Mouse (Mus musculus): ENCODE results near the gene 7420426K07Rik. TPM values are rescaled to one million over a fixed set of nuclear protein-coding genes. Genes with fewer than 3 reads are reported as not detected.

The 7420426K07Rik gene
- total RNA-seq (2021) (not detected), polyA plus RNA-seq (2012; rRNA removed) (not detected in 2 replicates)
- long read RNA-seq: 0 reads

- H3K9ac ChIP-seq (ENCODE audit: low read depth, low read length): no peak within 1 kb of the TSS
- DNase-seq: no peak
- no peaks in the 10 kb centered on the region for H3K36me3 ChIP-seq (ENCODE audit: control insufficient read depth, insufficient read depth, low read length)
- no peaks in the 10 kb centered on the region for H3K4me1 ChIP-seq (ENCODE audit: control insufficient read depth, insufficient read depth, low read length)
- no peaks in the 10 kb centered on the region for H3K79me2 ChIP-seq (replicated peaks; ENCODE audit: control insufficient read depth, insufficient read depth, low read length)
- H3K4me3 ChIP-seq: no peak within 1 kb of the TSS
- H3K27ac ChIP-seq: no peak within 1 kb of the TSS
- H3K27me3 ChIP-seq (ENCODE audit: control insufficient read depth, insufficient read depth, low read length): no peaks in the 10 kb centered on the region
- WGBS: 87% methylated on average over 2 of the region's 2 CpGs
- TF ChIP-seq EP300 (IDR thresholded peaks at IDR 0.05; ENCODE audit: insufficient read depth, low read depth, low read length) (no peak), POLR2A (IDR thresholded peaks at IDR 0.05; ENCODE audit: insufficient read depth, low read depth, low read length) (no peak), CTCF (IDR thresholded peaks at IDR 0.05) (no peak)
- intact Hi-C loops (cut with DNase I): no loop called here
These were observed at the start of gene 7420426K07Rik for GRCm38 (mm10) chr9:98902819-98903218. Gene 7420426K07Rik (plus strand): TSS chr9:98903119.

GRCm38 (mm10) chr9:98856210-98856609 lies 46.7 kb upstream of the 7420426K07Rik start, which contains the start of gene Prr23a2:
Gene Prr23a2 (plus strand): TSS chr9:98856494.
- Histone ChIP-seq H3K4me3 (no peak within 1 kb of the TSS), H3K27ac (no peak within 1 kb of the TSS), H3K79me2 (replicated peaks; ENCODE audit: control insufficient read depth, insufficient read depth, low read length) (no peaks in the 10 kb centered on the region), H3K27me3 (ENCODE audit: control insufficient read depth, insufficient read depth, low read length) (no peaks in the 10 kb centered on the region), H3K9ac (ENCODE audit: low read depth, low read length) (no peak within 1 kb of the TSS), H3K4me1 (ENCODE audit: control insufficient read depth, insufficient read depth, low read length) (no peaks in the 10 kb centered on the region), H3K36me3 (ENCODE audit: control insufficient read depth, insufficient read depth, low read length) (no peaks in the 10 kb centered on the region)
- DNase-seq: no peak
- 60% methylated on average over 18 of the region's 18 CpGs for WGBS
- TF ChIP-seq POLR2A (IDR thresholded peaks at IDR 0.05; ENCODE audit: insufficient read depth, low read depth, low read length): no peak
- intact Hi-C loops (cut with DNase I): no loop called here

- 63% methylated on average over 3 of the region's 3 CpGs for WGBS
- H3K4me3 ChIP-seq: no peak overlapping the region
- H3K36me3 ChIP-seq (ENCODE audit: control insufficient read depth, insufficient read depth, low read length): no peaks in the 10 kb centered on the region
- no peak for DNase-seq
- TF ChIP-seq CTCF (IDR thresholded peaks at IDR 0.05): peak; percentile 51
- TF ChIP-seq POLR2A (IDR thresholded peaks at IDR 0.05; ENCODE audit: insufficient read depth, low read depth, low read length): no peak
- H3K79me2 ChIP-seq (replicated peaks; ENCODE audit: control insufficient read depth, insufficient read depth, low read length): no peaks in the 10 kb centered on the region
- H3K27ac ChIP-seq: no peak overlapping the region
- peaks cover 3% of the 10 kb centered on the region; the same call in 1 of the 2 replicates for H3K27me3 ChIP-seq (ENCODE audit: control insufficient read depth, insufficient read depth, low read length)
- H3K4me1 ChIP-seq (ENCODE audit: control insufficient read depth, insufficient read depth, low read length): no peaks in the 10 kb centered on the region
- no peak overlapping the region for H3K9ac ChIP-seq (ENCODE audit: low read depth, low read length)
- intact Hi-C loops (cut with DNase I): no loop called here
These were observed 39.5 kb upstream of the 7420426K07Rik start for GRCm38 (mm10) chr9:98863463-98863862.

GRCm38 (mm10) chr9:98864571-98864970 lies 38.3 kb upstream of the 7420426K07Rik start, which contains the start of gene Prr23a3:
Gene Prr23a3 (plus strand): TSS chr9:98864767.
- Histone ChIP-seq H3K4me3 (no peak within 1 kb of the TSS), H3K36me3 (ENCODE audit: control insufficient read depth, insufficient read depth, low read length) (no peaks in the 10 kb centered on the region), H3K4me1 (ENCODE audit: control insufficient read depth, insufficient read depth, low read length) (no peaks in the 10 kb centered on the region), H3K9ac (ENCODE audit: low read depth, low read length) (no peak within 1 kb of the TSS), H3K27me3 (ENCODE audit: control insufficient read depth, insufficient read depth, low read length) (peaks cover 3% of the 10 kb centered on the region; the same call in 1 of the 2 replicates), H3K27ac (no peak within 1 kb of the TSS), H3K79me2 (replicated peaks; ENCODE audit: control insufficient read depth, insufficient read depth, low read length) (no peaks in the 10 kb centered on the region)
- DNase-seq: no peak
- WGBS: 41% methylated on average over 22 of the region's 22 CpGs
- intact Hi-C loops (cut with DNase I): no loop called here
- TF ChIP-seq POLR2A (IDR thresholded peaks at IDR 0.05; ENCODE audit: insufficient read depth, low read depth, low read length) (no peak), CTCF (IDR thresholded peaks at IDR 0.05) (no peak)

GRCm38 (mm10) chr9:98901486-98901885 lies 1.4 kb upstream of the 7420426K07Rik start:
- WGBS: 48% methylated on average over 1 of the region's 1 CpGs
- Histone ChIP-seq H3K79me2 (replicated peaks; ENCODE audit: control insufficient read depth, insufficient read depth, low read length) (no peaks in the 10 kb centered on the region), H3K36me3 (ENCODE audit: control insufficient read depth, insufficient read depth, low read length) (no peaks in the 10 kb centered on the region), H3K27me3 (ENCODE audit: control insufficient read depth, insufficient read depth, low read length) (no peaks in the 10 kb centered on the region), H3K4me3 (no peak overlapping the region), H3K9ac (ENCODE audit: low read depth, low read length) (no peak overlapping the region), H3K27ac (no peak overlapping the region), H3K4me1 (ENCODE audit: control insufficient read depth, insufficient read depth, low read length) (no peaks in the 10 kb centered on the region)
- intact Hi-C loops (cut with DNase I): no loop called here
- TF ChIP-seq CTCF (IDR thresholded peaks at IDR 0.05): no peak
- TF ChIP-seq EP300 (IDR thresholded peaks at IDR 0.05; ENCODE audit: insufficient read depth, low read depth, low read length): no peak
- no peak for TF ChIP-seq POLR2A (IDR thresholded peaks at IDR 0.05; ENCODE audit: insufficient read depth, low read depth, low read length)
- no peak for DNase-seq

- TF ChIP-seq CTCF (IDR thresholded peaks at IDR 0.05) (no peak), POLR2A (IDR thresholded peaks at IDR 0.05; ENCODE audit: insufficient read depth, low read depth, low read length) (no peak), EP300 (IDR thresholded peaks at IDR 0.05; ENCODE audit: insufficient read depth, low read depth, low read length) (no peak)
These were observed 18.0 kb downstream of the 7420426K07Rik start for GRCm38 (mm10) chr9:98920629-98921523.

More at GRCm38 (mm10) chr9:98920629-98921523, 18.0 kb downstream of the 7420426K07Rik start:
- no peak overlapping the region for H3K27ac ChIP-seq
- no peaks in the 10 kb centered on the region for H3K36me3 ChIP-seq (ENCODE audit: control insufficient read depth, insufficient read depth, low read length)
- 86% methylated on average over 5 of the region's 5 CpGs for WGBS
- no peaks in the 10 kb centered on the region for H3K27me3 ChIP-seq (ENCODE audit: control insufficient read depth, insufficient read depth, low read length)
- H3K9ac ChIP-seq (ENCODE audit: low read depth, low read length): no peak overlapping the region
- H3K4me1 ChIP-seq (ENCODE audit: control insufficient read depth, insufficient read depth, low read length): no peaks in the 10 kb centered on the region
- H3K79me2 ChIP-seq (replicated peaks; ENCODE audit: control insufficient read depth, insufficient read depth, low read length): no peaks in the 10 kb centered on the region
- DNase-seq: no peak
- H3K4me3 ChIP-seq: no peak overlapping the region
- intact Hi-C loops (cut with DNase I): no loop called here
